Mouse (Mus musculus): ENCODE measurements around the gene Tecpr2. TPM values are rescaled to one million over a fixed set of nuclear protein-coding genes. Genes with fewer than 3 reads are reported as not detected.

Tecpr2 gene
- polyA plus RNA-seq (2016; fragmentation: Nextera tagmentation; extraction: Ambion mirVana), result 5.7 and 6.2 TPM in 2 replicates

- Histone ChIP-seq H3K36me3 (no peaks in the 10 kb centered on the region), H3K27me3 (no peaks in the 10 kb centered on the region), H3K4me1 (peaks cover 19% of the 10 kb centered on the region; the same call in 1 of the 2 replicates), H3K27ac (peak within 1 kb of the TSS; percentile 88), H3K4me2 (replicated peaks) (peak within 1 kb of the TSS; percentile 92), H3K4me3 (peak within 1 kb of the TSS; percentile 73), H3K9ac (peak within 1 kb of the TSS; percentile 75), H3K9me3 (no peaks in the 10 kb centered on the region)
- 1% methylated on average over 72 of the region's 74 CpGs for WGBS
- ATAC-seq (ENCODE audit: insufficient number of reproducible peaks, insufficient read depth, low FRiP score, low TSS enrichment), result peak; percentile 98
Observed at GRCm38 (mm10) chr12:110889036-110890020, at the start of gene Tecpr2, which contains the start of gene Cinp. Gene Tecpr2, plus strand, starts transcription at chr12:110889264. Gene Cinp, minus strand, starts transcription at chr12:110889145.

- no peak within 1 kb of the TSS for H3K27ac ChIP-seq
- H3K4me1 ChIP-seq, result peaks cover 12% of the 10 kb centered on the region
- H3K4me2 ChIP-seq (replicated peaks), result peak within 1 kb of the TSS; percentile 65
- H3K9ac ChIP-seq, result peak within 1 kb of the TSS; percentile 51
- H3K27me3 ChIP-seq, result no peaks in the 10 kb centered on the region
- under 1% methylated on average over 71 of the region's 71 CpGs for WGBS
- peak; percentile 73 for ATAC-seq (ENCODE audit: insufficient number of reproducible peaks, insufficient read depth, low FRiP score, low TSS enrichment)
- no peaks in the 10 kb centered on the region for H3K9me3 ChIP-seq
- no peaks in the 10 kb centered on the region for H3K36me3 ChIP-seq
- peak within 1 kb of the TSS; percentile 73 for H3K4me3 ChIP-seq
Observed at GRCm38 (mm10) chr12:110840348-110841198, 48.5 kb upstream of the Tecpr2 start, which contains the start of gene Mok. Gene Mok, minus strand, starts transcription at chr12:110840939.

- Histone ChIP-seq H3K27me3 (0 out of 2 replicates have a peak, but pooled peaks cover 6% of the 10 kb centered on the region), H3K27ac (no peak overlapping the region), H3K9ac (no peak overlapping the region), H3K9me3 (no peaks in the 10 kb centered on the region), H3K4me2 (replicated peaks) (no peak overlapping the region), H3K36me3 (no peaks in the 10 kb centered on the region), H3K4me1 (peaks cover 15% of the 10 kb centered on the region), H3K4me3 (no peak overlapping the region)
- 68% methylated on average over 5 of the region's 5 CpGs for WGBS
- ATAC-seq (ENCODE audit: insufficient number of reproducible peaks, insufficient read depth, low FRiP score, low TSS enrichment), result no peak
Observed at GRCm38 (mm10) chr12:110841731-110842493, 47.2 kb upstream of the Tecpr2 start.

GRCm38 (mm10) chr12:110843194-110844048 lies 45.6 kb upstream of the Tecpr2 start:
- Histone ChIP-seq H3K4me1 (peaks cover 10% of the 10 kb centered on the region; the same call in 1 of the 2 replicates), H3K4me3 (peak overlapping the region; percentile 47), H3K36me3 (no peaks in the 10 kb centered on the region), H3K27me3 (0 out of 2 replicates have a peak, but pooled peaks cover 6% of the 10 kb centered on the region), H3K4me2 (replicated peaks) (peak overlapping the region; percentile 59), H3K9ac (peak overlapping the region; percentile 43), H3K27ac (no peak overlapping the region), H3K9me3 (no peaks in the 10 kb centered on the region)
- no peak for ATAC-seq (ENCODE audit: insufficient number of reproducible peaks, insufficient read depth, low FRiP score, low TSS enrichment)
- WGBS, result 18% methylated on average over 32 of the region's 32 CpGs

GRCm38 (mm10) chr12:110844227-110845130 lies 44.6 kb upstream of the Tecpr2 start:
- Histone ChIP-seq H3K4me2 (replicated peaks) (peak overlapping the region; percentile 59), H3K4me3 (peak overlapping the region; percentile 47), H3K9me3 (no peaks in the 10 kb centered on the region), H3K9ac (peak overlapping the region; percentile 47), H3K4me1 (peaks cover 10% of the 10 kb centered on the region; the same call in 1 of the 2 replicates), H3K27ac (0 out of 2 replicates have a peak overlapping the region, but pooled peaks have one; percentile 43), H3K27me3 (0 out of 2 replicates have a peak, but pooled peaks cover 6% of the 10 kb centered on the region), H3K36me3 (no peaks in the 10 kb centered on the region)
- WGBS, result 1% methylated on average over 42 of the region's 42 CpGs
- no peak for ATAC-seq (ENCODE audit: insufficient number of reproducible peaks, insufficient read depth, low FRiP score, low TSS enrichment)

- no peaks in the 10 kb centered on the region for H3K36me3 ChIP-seq
- ATAC-seq (ENCODE audit: insufficient number of reproducible peaks, insufficient read depth, low FRiP score, low TSS enrichment), result peak; percentile 82
- H3K27me3 ChIP-seq, result 0 out of 2 replicates have a peak, but pooled peaks cover 6% of the 10 kb centered on the region
- 0 out of 2 replicates have a peak overlapping the region, but pooled peaks have one; percentile 43 for H3K27ac ChIP-seq
- peaks cover 6% of the 10 kb centered on the region; the same call in 1 of the 2 replicates for H3K4me1 ChIP-seq
- no peaks in the 10 kb centered on the region for H3K9me3 ChIP-seq
- peak overlapping the region; percentile 47 for H3K4me3 ChIP-seq
- peak overlapping the region; percentile 47 for H3K9ac ChIP-seq
- peak overlapping the region; percentile 59 for H3K4me2 ChIP-seq (replicated peaks)
- WGBS, result under 1% methylated on average over 36 of the region's 36 CpGs
Observed at GRCm38 (mm10) chr12:110845131-110845880, 43.8 kb upstream of the Tecpr2 start.

GRCm38 (mm10) chr12:110846191-110846765 lies 42.8 kb upstream of the Tecpr2 start:
- Histone ChIP-seq H3K4me2 (replicated peaks) (peak overlapping the region; percentile 59), H3K4me3 (peak overlapping the region; percentile 47), H3K36me3 (no peaks in the 10 kb centered on the region), H3K27ac (no peak overlapping the region), H3K4me1 (peaks cover 12% of the 10 kb centered on the region), H3K9ac (peak overlapping the region; percentile 31; the same call in 1 of the 2 replicates), H3K27me3 (0 out of 2 replicates have a peak, but pooled peaks cover 6% of the 10 kb centered on the region), H3K9me3 (no peaks in the 10 kb centered on the region)
- 72% methylated on average over 6 of the region's 6 CpGs for WGBS
- no peak for ATAC-seq (ENCODE audit: insufficient number of reproducible peaks, insufficient read depth, low FRiP score, low TSS enrichment)

- H3K9me3 ChIP-seq, result no peaks in the 10 kb centered on the region
- H3K4me2 ChIP-seq (replicated peaks), result peak within 1 kb of the TSS; percentile 79
- peak within 1 kb of the TSS; percentile 93 for H3K4me3 ChIP-seq
- peak within 1 kb of the TSS; percentile 80 for H3K27ac ChIP-seq
- H3K27me3 ChIP-seq, result 0 out of 2 replicates have a peak, but pooled peaks cover 6% of the 10 kb centered on the region
- under 1% methylated on average over 81 of the region's 89 CpGs for WGBS
- H3K4me1 ChIP-seq, result peaks cover 13% of the 10 kb centered on the region
- H3K36me3 ChIP-seq, result peaks cover 7% of the 10 kb centered on the region
- peak; percentile 48 for ATAC-seq (ENCODE audit: insufficient number of reproducible peaks, insufficient read depth, low FRiP score, low TSS enrichment)
- H3K9ac ChIP-seq, result peak within 1 kb of the TSS; percentile 95
Observed at GRCm38 (mm10) chr12:110850010-110850928, 38.8 kb upstream of the Tecpr2 start, which contains the start of gene Zfp839. Gene Zfp839, plus strand, starts transcription at chr12:110850253.
